Mouse (Mus musculus): Measurements from ENCODE around the gene Gpx8. TPM values are rescaled to one million over a fixed set of nuclear protein-coding genes. Genes with fewer than 3 reads are reported as not detected.

The Gpx8 gene
- polyA plus RNA-seq, 1 experiment: 68.8 TPM

DNA sequence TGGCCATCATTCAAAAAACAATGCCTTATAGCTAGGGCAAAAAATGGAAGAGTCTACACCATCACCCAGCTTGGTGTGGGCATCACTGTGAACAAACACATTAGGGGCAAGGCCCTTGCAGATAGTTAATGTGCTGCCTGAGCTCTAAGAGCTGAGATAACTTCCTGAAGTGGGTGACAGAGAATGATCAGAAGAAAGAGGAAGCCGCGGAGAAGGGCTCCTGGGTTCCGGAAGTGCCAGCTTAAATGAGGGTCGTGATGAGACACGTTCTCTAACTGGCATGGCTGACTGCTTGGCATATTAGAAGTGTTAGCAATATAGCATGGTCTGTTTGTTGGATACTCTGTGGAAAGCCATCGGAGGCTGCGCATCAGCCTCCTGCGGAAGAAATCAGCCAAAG is 8.0 kb upstream of the Gpx8 start:
- Histone ChIP-seq H3K27me3 (ENCODE audit: control insufficient read depth, insufficient read depth, insufficient read length) (no peaks in the 10 kb centered on the region), H3K4me3 (no peak overlapping the region), H3ac (ENCODE audit: control insufficient read depth, insufficient read length) (no peak overlapping the region), H3K79me2 (ENCODE audit: control insufficient read depth, insufficient read depth) (no peaks in the 10 kb centered on the region), H3K36me3 (ENCODE audit: control insufficient read depth, insufficient read depth) (no peaks in the 10 kb centered on the region), H3K4me2 (ENCODE audit: low read depth) (no peak overlapping the region)
- TF ChIP-seq E2F4 (IDR thresholded peaks at IDR 0.05; ENCODE audit: insufficient read depth) (no peak), MYOG (IDR thresholded peaks at IDR 0.05; ENCODE audit: control insufficient read depth in 1 of 3, insufficient read depth in 1 of 3, insufficient read length in 2 of 3, low read depth in 2 of 3) (no peak), MAX (IDR thresholded peaks at IDR 0.05; ENCODE audit: low read depth) (no peak), POLR2A (IDR thresholded peaks at IDR 0.05; ENCODE audit: insufficient read length, low read depth) (no peak), REST (IDR thresholded peaks at IDR 0.05; ENCODE audit: insufficient read depth, insufficient read length) (no peak), USF1 (IDR thresholded peaks at IDR 0.05; ENCODE audit: low read depth) (no peak), TCF12 (IDR thresholded peaks at IDR 0.05; ENCODE audit: insufficient read depth, poor library complexity, severe bottlenecking) (no peak), MYOD1 (IDR thresholded peaks at IDR 0.05; ENCODE audit: control insufficient read depth in 1 of 3, insufficient read length in 2 of 3, low read depth in 2 of 3) (no peak), TCF3 (IDR thresholded peaks at IDR 0.05; ENCODE audit: insufficient read length, low read depth) (no peak), CEBPB (IDR thresholded peaks at IDR 0.05; ENCODE audit: insufficient read depth, poor library complexity, severe bottlenecking) (no peak), SRF (IDR thresholded peaks at IDR 0.05; ENCODE audit: control insufficient read depth, insufficient read length, low read depth) (no peak), POLR2AphosphoS2 (IDR thresholded peaks at IDR 0.05; ENCODE audit: insufficient read length, low read depth) (no peak)

DNA sequence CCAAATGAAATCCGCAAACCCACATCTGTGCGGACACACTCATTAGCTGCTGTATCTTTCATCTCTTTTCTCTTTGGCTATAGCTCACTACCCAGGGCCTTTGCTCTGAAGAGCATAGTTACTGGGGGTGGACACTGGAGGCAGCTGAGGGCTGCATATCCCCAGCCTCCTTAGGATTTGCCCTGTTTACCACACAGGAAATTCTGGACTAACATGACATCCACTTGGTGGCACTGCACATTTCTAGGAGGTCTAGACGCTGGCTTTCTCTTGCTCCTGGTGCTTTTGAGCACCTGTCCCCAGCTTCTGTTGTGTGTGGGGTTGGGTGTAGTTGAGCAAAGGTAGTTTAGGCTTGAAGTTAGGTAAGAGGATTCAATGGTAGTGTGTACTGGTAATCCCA is 1.4 kb upstream of the Gpx8 start:
- H3ac ChIP-seq (ENCODE audit: control insufficient read depth, insufficient read length): no peak overlapping the region
- TF ChIP-seq TCF12 (IDR thresholded peaks at IDR 0.05; ENCODE audit: insufficient read depth, poor library complexity, severe bottlenecking) (no peak), REST (IDR thresholded peaks at IDR 0.05; ENCODE audit: insufficient read depth, insufficient read length) (no peak), MYOG (IDR thresholded peaks at IDR 0.05; ENCODE audit: control insufficient read depth in 1 of 3, insufficient read depth in 1 of 3, insufficient read length in 2 of 3, low read depth in 2 of 3) (no peak), POLR2AphosphoS2 (IDR thresholded peaks at IDR 0.05; ENCODE audit: insufficient read length, low read depth) (no peak), MYOD1 (IDR thresholded peaks at IDR 0.05; ENCODE audit: control insufficient read depth in 1 of 3, insufficient read length in 2 of 3, low read depth in 2 of 3) (no peak), POLR2A (IDR thresholded peaks at IDR 0.05; ENCODE audit: insufficient read length, low read depth) (no peak), TCF3 (IDR thresholded peaks at IDR 0.05; ENCODE audit: insufficient read length, low read depth) (no peak), MAX (IDR thresholded peaks at IDR 0.05; ENCODE audit: low read depth) (no peak), SRF (IDR thresholded peaks at IDR 0.05; ENCODE audit: control insufficient read depth, insufficient read length, low read depth) (no peak), E2F4 (IDR thresholded peaks at IDR 0.05; ENCODE audit: insufficient read depth) (no peak), CEBPB (IDR thresholded peaks at IDR 0.05; ENCODE audit: insufficient read depth, poor library complexity, severe bottlenecking) (no peak), USF1 (IDR thresholded peaks at IDR 0.05; ENCODE audit: low read depth) (no peak)
- peaks cover 29% of the 10 kb centered on the region for H3K79me2 ChIP-seq (ENCODE audit: control insufficient read depth, insufficient read depth)
- H3K4me2 ChIP-seq (ENCODE audit: low read depth): no peak overlapping the region
- H3K36me3 ChIP-seq (ENCODE audit: control insufficient read depth, insufficient read depth): no peaks in the 10 kb centered on the region
- no peak overlapping the region for H3K4me3 ChIP-seq
- no peaks in the 10 kb centered on the region for H3K27me3 ChIP-seq (ENCODE audit: control insufficient read depth, insufficient read depth, insufficient read length)

DNA sequence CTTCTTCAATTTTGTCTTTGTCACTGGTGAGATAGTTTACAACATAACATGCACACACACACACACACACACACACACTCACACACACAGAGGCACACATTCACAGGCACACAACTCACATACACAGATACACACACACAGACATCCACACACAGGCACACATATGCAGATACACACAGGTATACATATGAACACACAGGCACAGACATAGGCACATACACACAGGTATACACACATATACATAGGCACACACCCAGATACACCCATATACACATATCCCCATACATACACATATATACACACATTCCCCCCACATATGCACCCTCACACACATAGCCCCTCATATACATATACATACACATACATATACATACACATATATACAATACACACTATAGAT is 808 bp upstream of the Gpx8 start:
- Histone ChIP-seq H3K4me2 (ENCODE audit: low read depth) (peak overlapping the region; percentile 91), H3ac (ENCODE audit: control insufficient read depth, insufficient read length) (no peak overlapping the region), H3K27me3 (ENCODE audit: control insufficient read depth, insufficient read depth, insufficient read length) (no peaks in the 10 kb centered on the region), H3K4me3 (peak overlapping the region; percentile 51), H3K79me2 (ENCODE audit: control insufficient read depth, insufficient read depth) (peaks cover 29% of the 10 kb centered on the region), H3K36me3 (ENCODE audit: control insufficient read depth, insufficient read depth) (no peaks in the 10 kb centered on the region)
- TF ChIP-seq REST (IDR thresholded peaks at IDR 0.05; ENCODE audit: insufficient read depth, insufficient read length): no peak
- no peak for TF ChIP-seq CEBPB (IDR thresholded peaks at IDR 0.05; ENCODE audit: insufficient read depth, poor library complexity, severe bottlenecking)
- TF ChIP-seq TCF3 (IDR thresholded peaks at IDR 0.05; ENCODE audit: insufficient read length, low read depth): no peak
- no peak for TF ChIP-seq POLR2AphosphoS2 (IDR thresholded peaks at IDR 0.05; ENCODE audit: insufficient read length, low read depth)
- no peak for TF ChIP-seq SRF (IDR thresholded peaks at IDR 0.05; ENCODE audit: control insufficient read depth, insufficient read length, low read depth)
- TF ChIP-seq MYOD1 (IDR thresholded peaks at IDR 0.05; ENCODE audit: control insufficient read depth in 1 of 3, insufficient read length in 2 of 3, low read depth in 2 of 3): no peak
- TF ChIP-seq MYOG (IDR thresholded peaks at IDR 0.05; ENCODE audit: control insufficient read depth in 1 of 3, insufficient read depth in 1 of 3, insufficient read length in 2 of 3, low read depth in 2 of 3): no peak
- no peak for TF ChIP-seq TCF12 (IDR thresholded peaks at IDR 0.05; ENCODE audit: insufficient read depth, poor library complexity, severe bottlenecking)
- no peak for TF ChIP-seq POLR2A (IDR thresholded peaks at IDR 0.05; ENCODE audit: insufficient read length, low read depth)
- no peak for TF ChIP-seq E2F4 (IDR thresholded peaks at IDR 0.05; ENCODE audit: insufficient read depth)
- TF ChIP-seq USF1 (IDR thresholded peaks at IDR 0.05; ENCODE audit: low read depth): no peak
- no peak for TF ChIP-seq MAX (IDR thresholded peaks at IDR 0.05; ENCODE audit: low read depth)

DNA sequence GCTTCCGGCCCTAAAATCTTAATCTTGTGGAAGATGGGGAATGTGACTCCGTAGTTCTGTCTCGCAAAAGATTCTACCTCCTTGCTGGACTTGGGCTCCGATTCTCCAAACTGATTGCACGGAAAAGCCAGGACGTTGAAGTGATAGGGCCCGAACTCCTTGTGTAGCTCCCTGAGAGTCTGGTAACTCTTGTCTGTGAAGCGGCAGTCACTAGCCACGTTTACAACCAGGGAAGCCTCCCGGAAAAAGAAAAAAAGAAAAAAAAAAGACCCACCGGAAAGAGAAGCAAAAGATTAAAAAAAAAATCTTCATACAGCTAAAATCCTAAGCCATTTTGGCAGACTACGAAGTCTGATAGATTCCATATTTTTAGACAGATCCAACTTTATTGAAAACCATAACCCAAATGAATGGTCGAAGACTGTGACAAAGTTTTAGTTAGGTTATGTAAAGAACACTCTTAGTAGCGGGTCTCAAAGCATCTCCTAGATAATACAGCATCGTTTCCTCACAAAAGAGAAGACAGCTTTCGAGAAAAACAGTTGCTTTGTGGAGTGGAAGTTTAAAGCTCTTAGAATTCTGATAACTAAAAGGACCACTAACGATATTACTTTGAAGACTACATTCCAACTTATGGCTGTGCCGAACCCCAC is 626 bp downstream of the Gpx8 start:
- Histone ChIP-seq H3K4me3 (peak overlapping the region; percentile 51), H3K79me2 (ENCODE audit: control insufficient read depth, insufficient read depth) (peaks cover 29% of the 10 kb centered on the region), H3K27me3 (ENCODE audit: control insufficient read depth, insufficient read depth, insufficient read length) (no peaks in the 10 kb centered on the region), H3ac (ENCODE audit: control insufficient read depth, insufficient read length) (no peak overlapping the region), H3K4me2 (ENCODE audit: low read depth) (peak overlapping the region; percentile 91), H3K36me3 (ENCODE audit: control insufficient read depth, insufficient read depth) (no peaks in the 10 kb centered on the region)
- no peak for TF ChIP-seq MAX (IDR thresholded peaks at IDR 0.05; ENCODE audit: low read depth)
- no peak for TF ChIP-seq MYOG (IDR thresholded peaks at IDR 0.05; ENCODE audit: control insufficient read depth in 1 of 3, insufficient read depth in 1 of 3, insufficient read length in 2 of 3, low read depth in 2 of 3)
- no peak for TF ChIP-seq CEBPB (IDR thresholded peaks at IDR 0.05; ENCODE audit: insufficient read depth, poor library complexity, severe bottlenecking)
- TF ChIP-seq MYOD1 (IDR thresholded peaks at IDR 0.05; ENCODE audit: control insufficient read depth in 1 of 3, insufficient read length in 2 of 3, low read depth in 2 of 3): no peak
- no peak for TF ChIP-seq POLR2A (IDR thresholded peaks at IDR 0.05; ENCODE audit: insufficient read length, low read depth)

All from myocyte (in vitro differentiated cells).